Mouse (Mus musculus) testis, postnatal 14 days (tissue): ENCODE data around the gene Unc80.

Source experiments
- DNase-seq: peaks from one replicate; pipeline ENCODE4 v3.0.0; 2021; ENCODE audit warnings: low spot score

Gene Unc80

GRCm38 (mm10) chr1:66704523-66704922 lies 236.4 kb downstream of the Unc80 start:
- DNase-seq: no peak

DNA sequence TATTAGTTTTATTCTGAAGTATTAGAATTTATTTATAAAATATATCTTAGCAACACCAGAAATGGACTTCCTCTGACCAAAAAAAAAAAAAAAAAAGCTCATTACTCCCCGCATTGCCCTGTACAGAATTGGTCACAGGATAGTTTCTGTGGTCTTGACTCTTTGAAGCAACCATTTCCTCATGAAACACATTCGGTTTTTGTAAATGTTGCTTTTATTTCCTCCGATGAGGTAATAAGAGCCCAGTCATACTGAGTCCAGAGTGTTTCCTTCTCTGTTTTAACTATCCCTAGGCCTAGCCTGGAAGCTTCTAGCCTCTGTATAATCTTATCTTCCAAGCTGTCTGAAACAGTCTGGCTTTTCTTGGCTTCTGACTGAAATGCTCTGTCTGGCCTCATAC lies 244.7 kb downstream of the Unc80 start:
- no peak for DNase-seq

DNA sequence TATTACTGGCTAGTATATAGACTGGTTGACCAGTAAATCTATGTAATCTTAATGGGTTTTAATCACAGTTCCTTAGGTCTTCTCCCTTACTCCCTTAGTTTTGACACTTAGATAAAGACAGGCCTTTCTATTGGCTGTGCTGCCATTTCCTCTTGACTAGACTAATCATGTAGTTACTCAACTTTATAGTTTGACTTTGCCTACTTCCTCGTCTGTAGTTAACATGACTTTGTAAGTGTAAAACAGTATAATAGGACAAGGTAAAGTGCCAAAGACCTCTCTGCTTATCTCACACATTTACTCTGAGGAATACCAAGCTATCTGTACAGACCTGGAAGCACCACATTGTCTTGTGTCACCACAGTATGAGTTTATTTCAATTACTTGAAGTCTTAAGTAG lies 262.4 kb downstream of the Unc80 start:
- no peak for DNase-seq
